ENCODE assay signal across 9 mouse cellular contexts in the genomic region with DNA sequence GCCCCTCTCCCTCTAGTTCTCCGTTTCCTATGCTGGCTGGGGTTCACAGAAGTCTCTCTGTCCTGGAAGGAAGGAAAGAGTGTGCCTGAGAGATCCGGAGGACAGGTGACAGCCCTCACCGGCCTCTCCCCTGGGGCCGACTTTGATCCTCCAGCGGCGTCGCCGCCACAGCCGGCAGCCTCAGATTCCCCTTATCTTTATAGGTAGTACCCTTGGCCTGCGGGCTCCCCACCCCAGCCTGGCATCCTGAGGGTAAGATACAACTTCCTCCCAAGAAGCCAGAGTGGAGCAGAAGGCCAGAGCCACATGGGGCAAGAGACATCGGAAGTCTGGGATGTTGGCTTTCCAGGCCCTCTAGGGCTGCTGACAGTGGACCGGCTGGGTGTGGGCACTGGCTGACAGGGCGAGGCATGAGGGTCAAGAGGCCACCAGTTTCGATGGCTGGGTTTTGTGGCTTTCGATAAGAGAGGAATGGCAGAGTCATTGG. TPM values are rescaled to one million over a fixed set of nuclear protein-coding genes. Genes with fewer than 3 reads are reported as not detected.
DNase-seq lines count a peak whose midpoint lies in the region; ATAC-seq and TF ChIP-seq lines count a peak whose summit lies in the region.
"Had no signal": no experiment of that assay in that cellular context is flagged by ENCODE, and none has a peak within 500 bp of the region (broad histone marks: within the 10 kb centered on the region; RNA-seq: fewer than 3 reads in every experiment).

No protein-coding gene starts in this region.

- H3K36me3 ChIP-seq in liver, embryonic 11.5 days (ENCODE audit: control insufficient read depth, insufficient read depth, low read length) = no peaks in the 10 kb centered on the region
- no peaks in the 10 kb centered on the region for H3K36me3 ChIP-seq in embryonic facial prominence, embryonic 11.5 days (replicated peaks; ENCODE audit: control insufficient read depth, insufficient read depth, low read depth, low read length)
- no peaks in the 10 kb centered on the region for H3K36me3 ChIP-seq in intestine, embryonic 15.5 days
- no peaks in the 10 kb centered on the region for H3K36me3 ChIP-seq in kidney, adult 2 months (ENCODE audit: control insufficient read depth, insufficient read depth, low read length)

- 0 out of 2 replicates have a peak, but pooled peaks have one; percentile 33 for ATAC-seq in liver, embryonic 11.5 days (replicated peaks; ENCODE audit: low FRiP score)
- ATAC-seq in embryonic facial prominence, embryonic 11.5 days (replicated peaks; ENCODE audit: insufficient number of reproducible peaks, low FRiP score, low TSS enrichment, low read depth) = no peak
- ATAC-seq in intestine, embryonic 15.5 days = peak; percentile 80
- ATAC-seq in monocyte, adult 5-6 weeks (replicated peaks; ENCODE audit: insufficient number of reproducible peaks, low FRiP score, low TSS enrichment, poor library complexity, severe bottlenecking) = peak; percentile 9; the same call in 1 of the 2 replicates

- H3K27ac ChIP-seq in liver, embryonic 11.5 days (ENCODE audit: low read depth, low read length) = no peak overlapping the region
- H3K27ac ChIP-seq in embryonic facial prominence, embryonic 11.5 days (replicated peaks; ENCODE audit: low read depth, low read length) = no peak overlapping the region
- H3K27ac ChIP-seq in intestine, embryonic 15.5 days = peak overlapping the region; percentile 85
- H3K27ac ChIP-seq in kidney, adult 2 months (ENCODE audit: insufficient read depth, low read depth, low read length) = no peak overlapping the region

- H3K4me3 ChIP-seq in liver, embryonic 11.5 days (ENCODE audit: low read depth, low read length) = no peak overlapping the region
- no peak overlapping the region for H3K4me3 ChIP-seq in embryonic facial prominence, embryonic 11.5 days (ENCODE audit: low read depth, low read length)
- 0 out of 2 replicates have a peak overlapping the region, but pooled peaks have one; percentile 6 for H3K4me3 ChIP-seq in intestine, embryonic 15.5 days (replicated peaks)
- no peak overlapping the region for H3K4me3 ChIP-seq in kidney, adult 2 months (ENCODE audit: insufficient read depth, low read depth, low read length)

- WGBS in liver, embryonic 11.5 days = 2% methylated on average over 15 of the region's 15 CpGs
- 9% methylated on average over 15 of the region's 15 CpGs for WGBS in embryonic facial prominence, embryonic 11.5 days
- 12% methylated on average over 15 of the region's 15 CpGs for WGBS in intestine, embryonic 15.5 days
- WGBS in kidney, adult 2 months = 48% methylated on average over 15 of the region's 15 CpGs

- no peak for TF ChIP-seq POLR2A in kidney, adult 2 months (IDR thresholded peaks at IDR 0.05; ENCODE audit: low read depth, low read length)

- H3K27me3 ChIP-seq in liver, embryonic 11.5 days (replicated peaks; ENCODE audit: control insufficient read depth, insufficient read depth, low read length) = peaks cover 69% of the 10 kb centered on the region
- peaks cover 20% of the 10 kb centered on the region for H3K27me3 ChIP-seq in embryonic facial prominence, embryonic 11.5 days (ENCODE audit: control insufficient read depth, insufficient read depth, low read length)
- H3K27me3 ChIP-seq in intestine, embryonic 15.5 days (replicated peaks) = peaks cover 22% of the 10 kb centered on the region
- no peaks in the 10 kb centered on the region for H3K27me3 ChIP-seq in kidney, adult 2 months (replicated peaks; ENCODE audit: control insufficient read depth, insufficient read depth, low read length)

- no peak for TF ChIP-seq CTCF in kidney, adult 2 months (conservative IDR thresholded peaks at IDR 0.05; ENCODE audit: insufficient read depth, insufficient read length, low read depth, low read length)

- DNase-seq in liver, embryonic 11.5 days (ENCODE audit: low spot score) = no peak
- no peak for DNase-seq in liver
- no peak for DNase-seq in embryonic facial prominence, embryonic 11.5 days (ENCODE audit: low spot score)
- DNase-seq in cerebellum, postnatal 10 days = no peak
- DNase-seq in cerebellum, adult 9-10 months = no peak
- no peak for DNase-seq in kidney, adult 2 months
- DNase-seq: spleen, adult 18-20 months had no signal

- H3K9me3 ChIP-seq in liver, embryonic 11.5 days (ENCODE audit: control insufficient read depth, low read length) = no peaks in the 10 kb centered on the region
- no peaks in the 10 kb centered on the region for H3K9me3 ChIP-seq in embryonic facial prominence, embryonic 11.5 days (replicated peaks; ENCODE audit: control insufficient read depth, low read length)
- H3K9me3 ChIP-seq in intestine, embryonic 15.5 days = no peaks in the 10 kb centered on the region

- peaks cover 20% of the 10 kb centered on the region for H3K4me1 ChIP-seq in liver, embryonic 11.5 days (replicated peaks; ENCODE audit: control insufficient read depth, insufficient read depth, low read length)
- peaks cover 3% of the 10 kb centered on the region; the same call in 1 of the 2 replicates for H3K4me1 ChIP-seq in embryonic facial prominence, embryonic 11.5 days (ENCODE audit: control insufficient read depth, insufficient read depth, low read length)
- peaks cover 41% of the 10 kb centered on the region for H3K4me1 ChIP-seq in intestine, embryonic 15.5 days (replicated peaks)
- H3K4me1 ChIP-seq in kidney, adult 2 months (ENCODE audit: control insufficient read depth, insufficient read depth, low read length) = 0 out of 2 replicates have a peak, but pooled peaks cover 4% of the 10 kb centered on the region

- H3K4me2 ChIP-seq in liver, embryonic 11.5 days = peak overlapping the region; percentile 46
- H3K4me2 ChIP-seq in embryonic facial prominence, embryonic 11.5 days (ENCODE audit: low read depth, low read length) = no peak overlapping the region; the same call in 1 of the 2 replicates
- H3K4me2 ChIP-seq in intestine, embryonic 15.5 days (replicated peaks) = peak overlapping the region; percentile 48

- H3K9ac ChIP-seq in liver, embryonic 11.5 days (ENCODE audit: low read depth, low read length) = no peak overlapping the region
- 0 out of 2 replicates have a peak overlapping the region, but pooled peaks have one; percentile 5 for H3K9ac ChIP-seq in embryonic facial prominence, embryonic 11.5 days (replicated peaks; ENCODE audit: low read length)
- H3K9ac ChIP-seq in intestine, embryonic 15.5 days = no peak overlapping the region

RNA-seq across cellular contexts. Expression of a gene that starts 13.5 kb away (rescaled TPM):
- polyA plus RNA-seq in liver, embryonic 11.5 days (2014; fragmentation: Nextera tagmentation; extraction: Ambion mirVana) = 2.5 and 2.9 TPM in 2 replicates
- polyA plus RNA-seq in embryonic facial prominence, embryonic 11.5 days (2014; fragmentation: Nextera tagmentation; extraction: Ambion mirVana) = 1.0 and 1.4 TPM in 2 replicates
- 6.7 and 7.2 TPM in 2 replicates for polyA plus RNA-seq in intestine, embryonic 15.5 days (2015; fragmentation: Nextera tagmentation; extraction: Ambion mirVana)
- total RNA-seq in monocyte, adult 5-6 weeks (2017) = not detected in 3 replicates
- polyA plus RNA-seq in kidney, adult 2 months (2012; rRNA removed) = 8.1 and 9.6 TPM in 2 replicates

RNA-seq across cellular contexts. Expression of a gene that starts 48.3 kb away (rescaled TPM):
- 2.3 and 2.5 TPM in 2 replicates for polyA plus RNA-seq in liver, embryonic 11.5 days (2014; fragmentation: Nextera tagmentation; extraction: Ambion mirVana)
- 5.8 and 6.1 TPM in 2 replicates for polyA plus RNA-seq in embryonic facial prominence, embryonic 11.5 days (2014; fragmentation: Nextera tagmentation; extraction: Ambion mirVana)
- 16.3 and 17.8 TPM in 2 replicates for polyA plus RNA-seq in intestine, embryonic 15.5 days (2015; fragmentation: Nextera tagmentation; extraction: Ambion mirVana)
- not detected in 3 replicates for total RNA-seq in monocyte, adult 5-6 weeks (2017)
- polyA plus RNA-seq in kidney, adult 2 months (2012; rRNA removed) = 4.9 and 5.1 TPM in 2 replicates
